Mouse (Mus musculus): ENCODE data around the gene Sipa1.

DNA sequence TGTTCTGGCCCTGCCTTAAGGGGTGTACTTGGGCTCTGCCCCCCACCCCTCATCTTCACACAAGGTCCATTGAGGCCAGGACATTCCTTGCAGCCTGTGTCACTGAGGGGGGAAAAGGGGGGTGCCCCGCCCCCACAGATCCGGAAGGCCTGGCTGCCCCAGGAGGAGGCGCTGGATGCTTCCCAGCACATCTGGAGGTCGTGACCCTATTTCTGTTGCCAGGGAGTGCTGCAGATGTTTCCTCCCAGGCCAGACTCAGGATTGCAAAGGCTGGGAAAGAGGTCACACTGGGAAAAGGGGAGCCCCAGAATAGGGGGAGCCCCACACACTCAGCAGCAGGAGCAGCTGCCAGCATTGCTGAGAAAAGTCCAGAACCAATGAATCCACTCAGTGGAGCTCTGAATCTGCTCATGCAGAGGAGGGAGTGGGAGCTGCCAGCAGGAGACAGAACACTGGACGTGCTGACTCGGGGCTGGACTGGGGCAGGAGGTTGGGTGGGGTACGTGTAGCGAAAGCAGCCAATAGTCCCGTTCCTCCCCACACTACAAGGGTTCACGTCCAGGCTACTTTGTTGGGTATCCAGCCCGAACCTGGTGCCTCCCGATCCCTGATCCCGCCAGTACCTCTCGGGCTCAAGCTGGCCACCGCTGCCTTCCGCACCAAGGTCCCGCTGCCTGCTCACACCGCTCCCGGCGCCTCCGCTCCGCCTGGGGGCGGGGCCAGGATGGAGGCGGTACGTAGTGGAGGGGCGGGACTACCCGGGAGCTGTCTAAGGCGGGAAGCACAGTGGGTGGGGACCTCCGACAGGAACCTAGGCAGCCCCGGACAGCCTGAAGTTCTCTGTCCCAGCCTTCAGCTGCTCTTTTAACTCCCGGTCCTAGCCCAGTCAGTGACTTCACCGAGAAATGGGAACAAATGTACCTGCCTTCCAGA, at the start of gene Sipa1:
- TF ChIP-seq CTCF (IDR thresholded peaks at IDR 0.05; ENCODE audit: low read depth) = no peak
- TF ChIP-seq EP300 (IDR thresholded peaks at IDR 0.05; ENCODE audit: low read depth) = peak; percentile 78; the same call in 1 of the 2 replicates
